Mouse (Mus musculus): ENCODE measurements around the gene Ptgds. TPM values are rescaled to one million over a fixed set of nuclear protein-coding genes. Genes with fewer than 3 reads are reported as not detected.

Gene Ptgds
- total RNA-seq, 4 experiments from 2014 or later: 1,862 to 2,386 (median 2,226) TPM

DNA sequence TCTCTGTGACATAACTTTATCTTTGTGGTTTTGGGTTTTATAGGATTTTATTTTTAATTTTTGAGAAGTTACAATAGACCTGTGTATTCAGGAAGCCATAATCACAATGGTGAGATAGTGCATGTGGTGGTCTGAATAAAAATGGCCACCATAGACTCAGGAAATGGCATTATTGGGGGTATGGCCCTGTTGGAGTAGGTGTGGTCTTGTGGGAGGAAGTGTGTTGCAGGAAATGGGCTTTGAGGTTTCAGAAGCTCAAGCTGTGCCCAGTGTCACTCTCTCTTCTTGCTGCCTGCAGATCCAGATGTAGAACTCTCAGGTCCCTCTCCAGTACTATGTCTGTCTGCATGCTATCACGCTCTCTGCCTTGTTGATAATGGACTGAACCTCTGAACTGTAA, 10.7 kb upstream of the Ptgds start:
- no peak for DNase-seq (ENCODE audit: low spot score in 2 of 2)

DNA sequence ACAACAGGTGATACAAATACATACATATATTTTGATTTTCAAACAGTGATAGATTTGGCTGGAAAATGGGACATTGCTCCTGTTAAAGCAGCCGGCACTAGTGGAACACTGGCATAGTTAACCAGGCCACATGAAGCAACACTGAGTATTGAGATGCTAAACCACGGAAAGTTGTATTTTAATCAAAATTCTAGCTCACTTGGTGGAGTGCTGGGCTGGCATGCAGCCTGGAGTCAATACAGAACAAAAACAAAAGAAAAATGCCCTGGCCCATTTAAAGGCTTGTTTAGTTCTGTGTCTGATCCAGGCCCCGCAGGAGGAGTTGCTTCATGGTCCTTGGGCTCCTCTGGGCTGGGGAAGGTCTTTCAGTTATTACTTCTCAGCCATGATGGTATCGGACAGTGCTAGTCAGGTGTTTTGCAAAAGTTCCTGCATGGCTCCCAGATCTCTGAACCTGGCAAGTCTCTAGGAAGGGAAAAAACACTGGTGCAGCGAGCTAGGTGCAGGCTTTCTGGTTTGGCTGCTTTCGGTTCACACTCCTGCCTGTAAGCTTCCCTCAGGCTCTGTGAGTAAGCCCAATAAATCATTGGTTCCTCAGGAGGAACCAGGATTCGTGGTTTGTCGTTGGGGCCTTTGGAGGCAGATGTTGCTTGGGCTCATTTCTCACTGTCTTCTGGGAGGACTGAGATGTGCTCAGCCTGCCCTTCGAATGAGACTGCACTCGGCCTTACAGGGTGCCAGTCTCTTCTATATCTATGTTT, 9.9 kb upstream of the Ptgds start:
- no peak for DNase-seq (ENCODE audit: low spot score in 2 of 2)

DNA sequence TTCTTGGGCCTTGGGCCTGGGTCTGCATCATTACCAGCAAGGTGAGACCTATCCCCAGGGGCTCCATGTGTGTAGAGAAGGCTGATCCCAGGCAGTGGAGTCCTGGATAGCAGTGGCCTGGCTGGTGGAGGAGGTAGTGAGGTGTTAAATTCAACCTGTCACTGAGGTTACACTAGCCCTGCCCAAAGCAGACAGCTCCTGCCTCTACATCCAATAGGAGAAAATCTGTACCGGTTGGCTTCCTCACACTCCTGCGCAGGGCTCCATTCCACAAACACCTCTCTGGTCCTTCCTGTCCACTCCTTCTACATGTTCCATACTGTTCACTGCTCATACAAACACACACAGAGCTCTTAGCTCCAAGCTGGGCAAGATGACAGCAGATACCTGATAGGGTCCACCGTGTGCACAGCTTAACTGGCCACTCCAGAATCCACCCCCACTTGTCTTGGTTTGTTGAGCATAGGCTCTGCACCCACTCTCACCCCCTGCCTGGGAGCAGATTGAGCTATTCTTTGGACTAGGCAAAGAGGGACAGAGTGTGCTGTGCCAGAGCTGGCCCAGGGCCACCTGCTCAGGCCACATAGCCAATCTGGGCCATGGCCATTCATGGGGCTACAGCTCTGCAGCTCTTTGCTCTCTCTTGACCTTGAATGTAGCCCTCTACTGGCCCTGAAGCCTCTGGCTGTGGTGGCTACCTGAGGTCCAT, 8.3 kb upstream of the Ptgds start:
- peak in 1 of 2 experiments; percentile 72 for DNase-seq (ENCODE audit: low spot score in 2 of 2)

DNA sequence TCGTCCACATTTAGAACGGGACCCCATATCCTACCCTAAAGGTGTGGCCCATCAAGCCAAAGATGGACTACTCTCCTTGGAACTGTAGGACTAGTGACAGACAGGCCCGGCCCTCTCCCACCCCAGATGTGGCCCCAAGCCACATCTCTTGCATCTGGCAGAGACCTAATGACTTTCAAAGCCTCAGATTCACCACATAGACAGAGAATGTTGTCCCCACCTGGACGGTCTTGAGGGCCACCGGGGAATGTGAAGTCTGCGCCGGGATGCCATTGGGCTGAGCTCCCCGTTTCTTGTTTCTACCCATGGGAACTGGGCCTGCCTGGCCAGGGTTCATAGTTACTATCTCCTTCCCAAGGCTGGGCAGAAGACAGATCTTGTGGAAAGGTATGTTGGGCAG, 7.7 kb upstream of the Ptgds start:
- DNase-seq (ENCODE audit: low spot score in 2 of 2): no peak

DNA sequence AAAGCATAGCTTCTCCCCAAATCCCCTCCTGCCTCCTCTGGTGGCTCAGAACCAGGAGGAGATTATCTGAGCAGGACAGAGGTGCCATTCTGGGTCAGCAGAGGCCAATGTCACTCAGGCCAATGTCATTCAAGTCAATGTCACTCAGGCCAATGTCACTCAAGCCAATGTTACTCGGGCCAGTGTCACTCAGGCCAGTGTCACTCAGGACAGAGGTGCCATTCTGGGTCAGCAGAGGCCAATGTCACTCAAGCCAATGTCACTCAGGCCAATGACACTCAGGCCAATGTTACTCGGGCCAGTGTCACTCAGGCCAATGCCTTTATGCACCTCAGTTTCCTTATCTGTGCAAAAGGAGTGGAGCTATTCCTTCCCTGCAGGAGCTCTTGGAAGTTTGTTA, 2.7 kb upstream of the Ptgds start:
- no peak for DNase-seq (ENCODE audit: low spot score in 2 of 2)

DNA sequence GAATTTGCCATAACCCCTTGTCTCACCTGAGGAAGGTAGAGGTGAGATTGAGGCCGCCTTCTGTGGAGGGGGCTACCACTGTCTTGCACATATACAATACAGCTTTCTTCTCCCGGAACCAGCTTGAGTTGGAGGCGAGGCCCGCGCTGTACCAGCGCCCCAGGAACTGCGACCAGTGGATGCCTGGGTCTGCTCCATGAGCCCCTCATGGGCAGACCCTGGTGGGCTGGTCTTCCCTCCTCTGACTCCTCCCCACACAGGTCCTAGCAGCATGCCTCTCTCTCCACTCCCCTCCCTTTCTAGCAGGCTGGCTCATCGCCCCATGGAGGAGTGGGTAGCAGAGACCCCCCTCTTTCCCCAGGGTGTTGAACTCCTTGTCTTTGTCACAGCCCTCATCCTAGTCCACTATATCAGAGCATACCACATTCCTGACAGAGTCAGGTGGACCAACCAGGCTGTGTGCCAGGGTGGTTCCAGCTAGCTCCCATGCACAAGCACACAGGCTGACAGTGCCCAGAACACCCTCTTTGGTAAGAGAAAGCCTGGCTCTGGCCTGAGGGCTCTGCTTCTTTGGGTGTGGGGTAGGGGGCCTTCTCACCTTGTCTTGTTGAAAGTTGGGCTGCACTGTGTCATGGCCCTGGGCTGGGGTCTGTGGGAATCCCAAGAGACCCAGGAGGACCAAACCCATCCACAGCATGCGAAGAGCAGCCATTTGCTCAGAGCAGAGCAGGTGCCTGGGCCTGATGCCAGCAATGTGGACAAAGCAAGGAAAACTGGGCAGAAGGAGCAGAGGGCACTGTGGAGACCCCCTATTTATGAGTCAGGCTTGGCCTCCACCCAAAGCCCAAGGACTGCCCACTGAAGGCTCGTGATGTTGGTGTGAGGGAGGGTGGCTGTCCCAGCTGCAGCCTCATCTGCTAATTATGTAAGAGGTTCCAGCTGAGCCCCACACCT, 607 bp downstream of the Ptgds start:
- peak in 1 of 2 experiments; percentile 64 for DNase-seq (ENCODE audit: low spot score in 2 of 2)

DNA sequence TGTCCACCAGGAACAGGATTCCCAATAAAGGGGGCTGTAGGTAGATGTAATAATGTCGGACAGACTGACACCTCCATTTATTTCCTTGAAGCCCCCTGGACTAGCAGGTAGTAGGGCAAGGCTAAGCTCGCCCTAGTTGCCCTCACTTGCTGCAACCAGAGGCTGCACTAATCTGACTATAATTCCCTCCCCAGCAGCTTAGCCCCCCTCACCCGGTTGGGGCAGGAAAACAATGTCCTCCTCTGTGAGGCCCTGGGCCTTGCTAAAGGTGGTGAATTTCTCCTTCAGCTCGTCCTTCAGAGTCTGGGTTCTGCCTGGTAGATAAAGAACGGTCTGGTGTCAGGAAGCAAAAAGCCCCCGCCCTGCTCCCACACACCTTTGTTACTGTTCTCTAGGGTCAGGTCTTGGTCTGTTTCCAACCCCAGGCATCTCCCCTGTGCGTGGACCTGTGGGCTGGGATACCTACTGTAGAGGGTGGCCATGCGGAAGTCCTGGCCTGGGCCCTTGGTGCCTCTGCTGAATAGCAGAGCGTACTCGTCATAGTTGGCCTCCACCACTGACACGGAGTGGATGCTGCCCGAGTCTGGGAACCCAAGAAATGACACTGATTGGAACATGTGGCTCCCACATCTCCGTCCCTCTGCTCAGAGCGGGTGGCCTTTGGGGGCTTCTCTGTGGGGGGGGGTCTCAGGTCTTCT, 2.1 kb downstream of the Ptgds start:
- no peak for DNase-seq (ENCODE audit: low spot score in 2 of 2)

DNA sequence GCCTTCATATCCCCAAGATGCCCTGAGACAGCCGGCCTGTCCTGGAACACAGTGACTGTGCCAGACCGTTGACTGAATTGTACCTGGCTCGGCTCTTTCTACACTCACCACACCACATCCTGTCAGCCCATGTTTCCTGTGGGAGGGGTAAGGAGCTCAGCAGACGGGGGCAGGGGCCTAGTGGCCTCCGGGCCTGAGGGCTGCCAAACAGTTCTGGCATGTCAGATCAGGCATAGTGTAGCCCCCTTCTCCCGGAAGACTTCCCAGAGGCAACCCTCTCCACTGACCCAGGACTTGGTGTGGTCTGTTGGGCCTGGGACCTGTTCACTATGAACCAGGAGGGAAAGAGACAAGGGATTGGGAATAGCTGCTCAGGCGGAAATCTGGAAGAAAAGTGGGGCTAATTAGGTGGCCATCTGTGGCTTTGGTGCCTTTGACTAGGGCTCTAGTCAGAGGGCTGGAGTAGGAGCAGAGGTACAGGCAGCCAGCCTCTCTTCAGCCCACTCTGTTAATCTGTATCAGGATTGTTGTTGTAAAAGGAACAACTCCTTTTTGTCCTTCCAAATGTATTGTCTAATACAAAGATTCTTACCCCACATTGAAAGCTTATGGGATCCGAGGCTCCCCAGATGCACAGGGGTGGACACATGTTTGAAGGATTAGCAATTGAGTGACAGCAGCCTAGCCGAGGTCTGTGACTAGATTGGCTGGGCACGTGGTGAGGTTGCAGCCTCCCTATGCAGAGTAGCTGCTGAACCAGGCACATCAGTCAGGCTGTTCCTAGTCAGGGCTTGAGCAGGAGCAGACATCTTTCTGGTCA, 3.8 kb downstream of the Ptgds start:
- DNase-seq (ENCODE audit: low spot score in 2 of 2): no peak

DNA sequence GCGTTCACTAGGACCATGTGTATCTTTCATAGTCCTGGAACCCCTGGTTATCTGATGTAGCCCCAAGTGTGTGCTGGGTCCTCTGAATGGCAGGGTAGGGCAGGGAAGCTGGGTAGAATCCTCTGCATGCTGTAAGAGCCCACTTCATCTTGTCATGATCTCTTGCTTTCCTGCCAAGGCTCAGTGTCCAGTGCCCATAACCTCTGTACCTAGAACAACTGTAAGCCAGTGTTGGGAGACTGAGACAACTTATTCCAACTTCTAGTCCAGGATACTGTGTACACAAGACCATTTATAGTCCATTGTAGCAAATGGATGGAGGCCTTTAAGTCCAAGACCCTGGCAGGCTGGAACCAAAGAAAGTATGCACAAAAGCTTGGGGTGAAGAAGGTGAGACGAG, 4.6 kb downstream of the Ptgds start:
- DNase-seq (ENCODE audit: low spot score in 2 of 2): no peak

DNA sequence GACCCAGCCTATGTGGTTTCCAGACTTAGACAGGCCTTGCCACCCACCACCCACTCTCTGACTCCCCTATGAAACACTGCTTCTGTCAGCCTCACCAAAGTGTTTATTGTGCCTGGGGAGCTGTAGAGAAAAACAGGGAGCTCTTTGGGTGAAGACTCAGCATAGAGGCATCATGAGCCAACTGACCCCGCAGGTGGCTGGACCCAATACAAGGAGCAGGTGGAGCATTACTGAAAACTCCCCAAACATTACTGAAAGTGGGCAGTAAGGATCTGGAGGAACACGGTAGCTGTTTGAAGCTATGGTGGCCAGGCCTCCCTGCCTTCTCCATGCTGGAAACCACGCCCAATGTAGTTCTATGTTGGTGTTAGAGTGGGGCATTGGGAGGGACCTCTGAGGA, 6.2 kb downstream of the Ptgds start:
- DNase-seq (ENCODE audit: low spot score in 2 of 2): no peak

DNA sequence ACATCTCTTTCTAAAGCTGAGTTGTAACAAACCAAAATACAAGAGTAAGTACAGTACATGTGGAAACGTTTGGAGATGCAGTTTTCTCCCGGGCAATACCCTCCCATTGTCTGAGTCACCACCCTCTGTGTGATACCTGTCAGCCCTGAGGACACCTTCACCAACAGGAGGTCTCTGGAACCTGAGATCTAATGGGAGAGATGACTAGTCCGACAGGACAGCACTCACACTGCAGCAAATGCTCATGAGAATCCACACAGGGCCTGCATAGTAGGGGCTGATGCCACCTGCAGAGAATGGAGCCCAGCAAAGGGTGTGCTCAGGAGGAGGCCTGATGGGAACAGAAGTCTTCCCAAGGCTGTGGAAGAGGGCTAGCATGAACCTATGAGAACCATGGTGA, 8.4 kb downstream of the Ptgds start:
- no peak for DNase-seq (ENCODE audit: low spot score in 2 of 2)

DNA sequence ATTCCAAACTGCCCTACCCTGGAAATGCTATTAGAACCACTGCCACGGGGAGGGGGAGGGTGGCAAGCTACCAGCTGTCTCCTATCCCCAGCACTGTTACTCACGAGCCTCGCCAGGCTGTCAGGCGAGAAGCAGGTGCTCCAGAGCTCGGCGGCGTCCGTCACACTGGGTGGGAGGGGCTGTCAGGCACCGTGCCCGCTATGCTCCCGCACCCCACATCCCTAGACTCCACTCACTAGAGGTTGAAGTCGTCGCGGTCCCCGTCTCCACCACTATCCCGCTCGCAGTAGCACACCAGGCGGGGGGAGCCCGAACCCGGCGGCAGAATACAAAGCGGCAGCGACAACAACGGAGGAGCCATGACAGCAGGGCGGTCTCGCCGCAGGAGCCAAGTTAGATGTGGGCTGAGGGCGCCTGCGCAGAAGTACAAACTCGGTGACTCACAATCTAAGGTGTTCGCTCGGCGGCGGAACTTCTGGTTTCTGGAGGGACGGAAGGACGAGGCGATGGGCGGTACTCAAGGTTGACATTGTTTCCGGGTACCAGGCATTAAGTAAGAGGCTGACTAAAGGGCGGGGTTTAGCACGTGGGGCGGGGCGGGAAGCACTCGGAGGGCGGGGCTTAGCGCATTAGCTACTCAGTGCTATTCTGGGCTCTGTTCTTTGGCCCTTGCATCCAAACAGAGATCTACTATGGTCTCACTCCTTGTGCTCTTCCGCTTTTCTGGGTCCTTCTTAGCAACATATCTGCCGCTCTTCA, 9.1 kb downstream of the Ptgds start, which contains the start of gene Paxx:
Gene Paxx (minus strand): TSS at position 544 of the 759 bp plus-strand sequence.
- DNase-seq (ENCODE audit: low spot score in 2 of 2): peak; percentile 86 to 95

DNA sequence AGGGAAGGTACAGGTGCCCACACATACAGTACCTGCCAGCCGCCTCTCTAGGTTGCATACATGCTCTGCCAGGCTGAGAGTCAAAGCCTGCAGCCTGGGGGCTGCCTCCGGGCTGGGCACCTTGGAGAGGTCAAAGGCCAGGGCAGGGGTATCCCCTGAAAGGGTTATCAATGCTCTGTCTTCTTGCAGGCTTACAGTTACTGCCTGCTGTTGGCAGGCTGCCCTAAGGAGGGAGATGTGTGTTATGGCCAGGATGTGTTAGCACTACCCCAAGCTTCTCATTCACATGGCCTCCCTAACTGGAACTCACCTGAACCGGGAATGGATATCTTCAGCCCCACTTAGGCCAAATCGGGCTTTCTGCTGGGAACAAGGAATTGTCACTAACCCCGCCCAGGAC, 9.7 kb downstream of the Ptgds start:
- peak in 1 of 2 experiments; percentile 65 for DNase-seq (ENCODE audit: low spot score in 2 of 2)

DNA sequence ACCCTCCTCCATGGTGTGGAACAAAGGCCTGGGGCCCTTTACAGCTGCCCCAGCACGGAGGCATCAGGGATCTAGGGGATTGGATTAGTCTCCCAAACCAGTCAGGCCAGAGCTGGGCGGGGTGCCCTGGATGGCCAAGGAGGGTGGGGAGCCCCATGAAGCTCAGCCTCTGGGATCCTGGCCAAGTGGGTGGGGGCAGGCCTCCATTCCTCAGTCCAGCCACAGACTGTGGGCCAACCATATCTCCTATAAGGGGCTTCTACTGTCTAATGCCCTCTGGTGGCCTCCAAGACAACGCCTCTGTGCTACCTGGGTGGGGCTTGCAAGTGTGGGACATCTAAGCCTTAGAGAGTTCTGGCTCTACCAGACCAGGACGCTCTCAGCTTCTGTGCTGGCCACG, 10.9 kb downstream of the Ptgds start:
- no peak for DNase-seq (ENCODE audit: low spot score in 2 of 2)

DNA sequence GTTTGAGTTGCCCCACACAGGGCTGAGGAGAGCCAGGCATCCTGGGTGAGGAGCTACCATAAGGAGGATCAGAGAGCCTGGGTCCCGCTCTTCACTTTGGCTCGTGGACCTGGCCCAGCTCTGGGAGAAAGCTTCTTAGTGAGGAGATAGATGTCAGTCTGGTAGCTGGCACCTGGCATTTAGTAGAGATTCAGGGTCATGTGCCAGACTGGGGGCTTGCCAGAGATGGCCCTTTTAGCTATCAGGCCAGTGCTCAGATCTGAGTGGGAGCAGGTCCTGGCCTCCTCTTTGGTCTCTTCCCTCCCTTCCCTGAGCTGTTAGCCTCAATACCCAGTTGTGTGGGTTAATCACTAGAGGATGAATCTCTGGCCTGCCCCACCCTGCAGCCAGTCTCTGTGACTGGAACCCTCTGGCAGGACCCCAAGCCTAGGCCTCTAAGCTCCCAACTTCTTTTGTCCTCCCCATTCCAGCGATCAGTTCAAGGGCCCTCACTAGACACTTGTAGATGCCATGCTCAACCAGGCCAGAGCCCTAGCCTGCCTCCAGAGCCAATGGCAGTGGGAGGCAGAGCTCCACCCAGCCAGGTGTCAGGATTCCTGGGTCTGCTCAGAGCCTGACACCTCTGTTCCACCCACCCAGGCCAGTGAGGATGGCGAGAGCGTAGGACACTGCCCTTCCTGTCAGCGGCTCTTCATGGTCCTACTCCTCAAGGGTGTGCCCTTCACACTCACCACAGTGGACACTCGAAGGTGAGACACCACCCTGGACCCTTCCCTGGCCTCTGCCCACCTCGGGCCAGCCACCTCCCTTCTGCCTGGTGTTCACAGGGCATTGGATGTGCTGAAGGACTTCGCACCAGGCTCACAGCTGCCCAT, 12.6 kb downstream of the Ptgds start:
- no peak for DNase-seq (ENCODE audit: low spot score in 2 of 2)

DNA sequence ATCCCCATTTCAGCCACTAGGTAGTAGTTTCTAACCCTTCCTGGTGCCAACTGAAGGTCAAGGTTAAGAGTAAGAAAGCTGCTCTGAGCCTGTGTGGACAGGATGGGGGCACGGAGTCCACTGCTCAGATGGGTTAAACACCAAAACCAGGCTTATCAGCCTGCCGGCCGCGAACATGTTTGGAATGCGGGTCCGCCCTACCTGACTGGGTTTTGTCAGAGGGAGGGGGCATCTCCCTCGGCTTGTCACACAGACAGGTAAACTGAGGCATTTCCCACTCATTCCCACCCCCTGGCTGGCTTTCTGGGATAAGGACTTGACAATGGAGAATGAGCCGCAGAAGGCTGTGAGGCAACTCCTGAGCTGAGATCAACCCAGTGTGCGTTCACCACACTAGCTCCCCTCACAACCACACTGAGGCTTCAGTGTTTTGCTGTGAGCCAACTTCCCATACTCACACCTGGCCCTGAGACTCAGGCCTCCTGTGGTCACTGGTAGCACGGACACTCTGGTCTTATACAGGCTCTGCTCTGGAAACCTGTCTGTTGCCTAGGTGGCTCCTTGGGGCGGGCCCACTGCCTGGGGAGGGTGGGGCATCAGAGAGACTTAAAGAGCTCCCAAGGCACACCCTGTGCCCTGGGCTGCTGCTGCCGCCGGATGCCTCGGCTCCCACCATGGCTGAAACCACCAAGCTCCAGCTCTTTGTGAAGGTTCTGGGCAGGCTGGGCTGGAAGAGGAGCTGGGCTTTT, 13.5 kb downstream of the Ptgds start, which contains the start of gene Clic3:
Gene Clic3 (plus strand): TSS at position 634 of the 749 bp plus-strand sequence.
- no peak for DNase-seq (ENCODE audit: low spot score in 2 of 2)

DNA sequence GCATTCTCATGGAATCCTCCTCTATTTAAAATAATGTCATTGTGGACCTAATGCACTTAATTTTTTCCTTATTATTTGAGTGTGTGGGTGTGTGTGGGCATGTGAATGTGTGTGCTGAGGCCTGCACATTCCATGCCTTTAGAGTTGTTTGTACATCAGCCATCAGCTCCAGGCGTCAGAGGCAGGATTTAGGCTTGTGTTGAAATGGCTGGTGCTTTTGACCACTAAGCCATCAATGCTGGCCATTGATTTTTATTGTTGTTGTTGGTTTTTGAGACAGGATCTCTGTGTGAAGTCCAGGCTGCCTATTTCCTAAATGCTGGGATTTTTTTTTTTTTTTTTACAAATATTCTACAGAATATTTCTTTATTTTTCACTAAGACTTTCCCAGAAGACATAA, 16.9 kb downstream of the Ptgds start:
- DNase-seq (ENCODE audit: low spot score in 2 of 2): no peak
